Mouse (Mus musculus): ENCODE results near the gene Gabrr2. TPM values are rescaled to one million over a fixed set of nuclear protein-coding genes. Genes with fewer than 3 reads are reported as not detected.

The Gabrr2 gene
- total RNA-seq (2015): not detected in 2 replicates
- 0.18 TPM in 1 of 2 replicates, not detected in the other for total RNA-seq (2017)

DNA sequence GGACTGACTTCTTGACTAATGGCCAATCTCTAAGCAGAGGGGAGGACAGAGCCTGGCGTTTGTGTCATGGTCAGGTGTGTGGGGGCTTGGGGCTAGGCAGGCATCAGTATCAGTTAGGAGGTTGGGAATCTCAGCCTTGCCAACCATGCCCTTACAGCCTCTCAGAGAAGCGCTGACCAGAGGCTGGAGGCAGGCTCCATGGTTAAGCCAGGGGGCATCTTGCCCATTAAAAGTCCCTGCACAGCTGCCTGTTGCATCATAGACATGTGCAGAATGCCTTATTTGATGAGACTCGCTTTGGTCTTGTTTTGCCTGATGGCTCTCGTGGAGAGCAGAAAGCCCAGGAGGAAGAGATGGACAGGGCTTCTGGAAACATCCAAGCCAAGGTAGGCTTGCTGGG, at the start of gene Gabrr2:
Gabrr2 (plus strand) TSS at position 19 of the 400 bp plus-strand sequence.
- ATAC-seq (ENCODE audit: poor library complexity, severe bottlenecking): no peak

GRCm38 (mm10) chr4:33018361-33018999, 44.3 kb upstream of the Gabrr2 start:
- peak; percentile 98 for ATAC-seq (ENCODE audit: poor library complexity, severe bottlenecking)

DNA sequence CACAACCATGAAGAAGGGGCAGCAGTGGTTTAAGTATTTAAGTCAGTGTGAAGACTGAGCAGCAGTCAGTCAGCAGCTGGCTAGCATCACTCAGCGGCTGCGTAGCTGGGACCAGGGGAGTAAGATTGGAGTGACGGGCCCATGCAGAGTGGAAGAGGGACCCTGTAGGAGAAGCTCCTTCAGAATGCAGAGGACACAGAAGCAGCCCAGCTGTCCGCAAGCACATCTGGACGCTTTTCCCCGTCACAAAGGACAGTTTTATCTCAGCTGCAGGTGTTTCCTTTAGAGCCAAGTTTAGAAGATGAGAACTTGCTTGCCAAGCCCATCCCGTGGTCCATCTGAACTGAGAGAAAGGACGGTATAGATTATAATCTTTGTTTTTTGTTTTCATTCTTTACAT, 38.4 kb upstream of the Gabrr2 start:
- ATAC-seq (ENCODE audit: poor library complexity, severe bottlenecking): no peak

DNA sequence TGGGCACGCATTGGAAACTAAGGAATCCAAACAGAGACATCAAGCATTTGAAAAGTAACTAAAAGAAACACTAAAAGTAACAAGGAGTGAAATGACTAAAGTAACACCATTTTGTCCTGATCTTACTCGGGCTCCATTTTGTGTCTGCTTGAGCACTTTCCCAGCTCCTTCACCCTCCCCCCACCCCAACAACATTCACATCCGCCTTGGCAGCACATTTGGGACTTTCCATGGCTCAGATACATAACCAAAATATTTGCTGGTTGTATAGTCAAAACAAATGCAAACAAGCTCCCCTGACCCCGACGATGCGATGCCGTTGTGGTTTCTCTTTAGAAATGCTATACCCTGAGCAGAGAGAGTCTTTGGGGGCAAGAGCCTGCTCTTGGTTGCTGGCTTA, 33.7 kb upstream of the Gabrr2 start:
- no peak for ATAC-seq (ENCODE audit: poor library complexity, severe bottlenecking)

- ATAC-seq (ENCODE audit: poor library complexity, severe bottlenecking): peak; percentile 46
These were observed 32.3 kb upstream of the Gabrr2 start for GRCm38 (mm10) chr4:33030264-33031194.

DNA sequence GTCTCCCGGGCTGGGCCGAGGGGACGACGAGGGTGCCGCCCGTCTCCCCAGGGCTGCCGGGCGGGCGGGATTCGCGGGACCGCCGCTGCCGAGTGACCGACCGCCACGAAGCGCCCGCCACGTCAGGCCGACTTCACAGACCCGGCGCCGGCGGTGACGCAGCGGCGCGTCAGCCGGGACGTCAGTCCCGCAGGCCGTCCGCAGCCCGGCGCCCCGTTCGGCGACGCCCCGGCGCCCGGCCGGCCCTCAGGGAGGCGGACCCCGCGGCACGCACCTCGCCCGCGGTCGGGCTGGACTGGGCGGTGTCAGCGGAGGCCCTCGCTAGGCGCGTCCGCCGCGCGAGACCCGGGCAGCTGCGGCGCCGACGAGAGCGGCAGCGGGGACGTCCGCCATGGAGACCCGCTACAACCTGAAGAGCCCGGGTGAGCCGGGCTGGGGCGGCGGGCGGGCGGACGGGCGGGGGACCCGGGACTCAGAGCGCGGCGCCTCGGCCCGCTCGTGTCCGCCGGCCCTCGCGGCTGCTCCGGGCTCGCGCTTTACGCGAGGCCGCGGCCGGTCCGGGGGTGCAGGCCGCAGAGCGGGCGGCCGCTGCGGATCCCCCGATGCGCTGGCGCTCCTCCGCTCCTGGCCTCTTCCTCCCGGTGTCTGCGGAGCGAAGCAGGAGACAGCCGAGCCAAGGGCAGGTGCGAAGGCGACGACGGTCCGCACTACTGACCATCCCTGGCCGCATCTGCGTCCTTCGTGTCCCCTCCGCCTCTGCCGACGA, 31.4 kb upstream of the Gabrr2 start, which contains the start of gene Ube2j1:
Ube2j1 (plus strand) TSS at position 222 of the 766 bp plus-strand sequence.
- ATAC-seq (ENCODE audit: poor library complexity, severe bottlenecking): peak; percentile 93

DNA sequence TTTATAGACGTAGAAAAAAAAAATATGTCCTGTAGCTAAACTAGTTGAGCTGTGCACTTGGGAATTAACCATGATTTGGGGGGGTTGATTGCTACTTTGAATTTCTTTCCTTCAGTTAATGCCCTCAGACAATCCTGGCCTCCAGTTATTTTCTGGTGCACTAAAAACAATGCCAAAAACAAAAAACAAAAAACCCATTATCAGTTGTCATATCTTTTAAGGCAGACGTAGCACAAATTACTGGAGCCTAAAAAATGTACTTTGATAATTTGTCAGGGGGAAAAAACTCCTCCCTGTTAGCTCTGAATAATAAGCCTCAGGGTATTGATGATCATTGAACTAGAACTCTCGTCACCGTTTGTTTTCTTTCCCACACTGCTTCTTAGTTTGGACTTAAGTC, 30.8 kb upstream of the Gabrr2 start:
- ATAC-seq (ENCODE audit: poor library complexity, severe bottlenecking): no peak

DNA sequence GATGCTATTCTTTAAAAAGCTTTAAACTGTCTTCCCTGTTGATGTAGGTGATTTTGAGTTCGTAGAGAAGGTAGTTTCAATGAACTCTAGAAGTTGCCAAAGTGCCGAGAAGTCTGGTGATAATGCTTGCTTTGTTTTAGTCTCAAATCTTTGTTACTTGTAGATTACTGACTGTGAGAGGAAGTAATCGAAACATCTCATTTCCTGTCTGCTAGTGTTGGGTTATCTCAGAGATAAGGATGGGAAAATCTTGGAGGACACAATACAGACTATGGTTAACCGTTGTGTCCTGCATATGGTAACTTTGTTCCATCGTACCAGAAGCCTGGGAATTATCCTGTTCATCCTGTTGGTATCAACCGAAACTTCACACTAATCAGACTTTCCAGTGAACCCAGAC, 29.3 kb upstream of the Gabrr2 start:
- ATAC-seq (ENCODE audit: poor library complexity, severe bottlenecking): no peak

GRCm38 (mm10) chr4:33039826-33040225, 23.0 kb upstream of the Gabrr2 start:
- 0 out of 2 replicates have a peak, but pooled peaks have one; percentile 30 for ATAC-seq (ENCODE audit: poor library complexity, severe bottlenecking)

- ATAC-seq (ENCODE audit: poor library complexity, severe bottlenecking): no peak
These were observed 13.2 kb upstream of the Gabrr2 start for GRCm38 (mm10) chr4:33049601-33050000.

GRCm38 (mm10) chr4:33052055-33052454, 10.7 kb upstream of the Gabrr2 start:
- no peak for ATAC-seq (ENCODE audit: poor library complexity, severe bottlenecking)

DNA sequence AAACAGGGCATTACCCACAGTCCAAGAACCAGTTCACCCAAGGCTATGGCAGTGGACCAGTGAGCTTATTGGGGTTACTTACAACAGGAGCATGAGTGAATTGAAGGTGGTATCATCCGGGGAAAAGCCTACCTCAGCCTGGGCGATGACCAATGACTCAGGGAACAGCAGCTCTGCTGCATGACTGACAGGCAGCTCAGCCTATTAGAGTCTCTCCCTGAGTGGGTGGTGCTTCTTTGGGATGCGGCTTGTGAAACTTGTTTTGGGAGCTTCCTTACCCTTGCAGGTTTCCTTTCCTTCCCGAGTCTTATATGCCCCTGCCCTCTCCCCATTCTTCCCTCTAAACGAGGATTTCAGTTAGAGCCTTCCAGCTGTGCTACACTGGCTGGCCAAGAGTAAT, 10.1 kb upstream of the Gabrr2 start:
- ATAC-seq (ENCODE audit: poor library complexity, severe bottlenecking): no peak

GRCm38 (mm10) chr4:33054426-33054825, 8.4 kb upstream of the Gabrr2 start:
- no peak for ATAC-seq (ENCODE audit: poor library complexity, severe bottlenecking)

- no peak for ATAC-seq (ENCODE audit: poor library complexity, severe bottlenecking)
These were observed 6.5 kb upstream of the Gabrr2 start for GRCm38 (mm10) chr4:33056317-33056716.

DNA sequence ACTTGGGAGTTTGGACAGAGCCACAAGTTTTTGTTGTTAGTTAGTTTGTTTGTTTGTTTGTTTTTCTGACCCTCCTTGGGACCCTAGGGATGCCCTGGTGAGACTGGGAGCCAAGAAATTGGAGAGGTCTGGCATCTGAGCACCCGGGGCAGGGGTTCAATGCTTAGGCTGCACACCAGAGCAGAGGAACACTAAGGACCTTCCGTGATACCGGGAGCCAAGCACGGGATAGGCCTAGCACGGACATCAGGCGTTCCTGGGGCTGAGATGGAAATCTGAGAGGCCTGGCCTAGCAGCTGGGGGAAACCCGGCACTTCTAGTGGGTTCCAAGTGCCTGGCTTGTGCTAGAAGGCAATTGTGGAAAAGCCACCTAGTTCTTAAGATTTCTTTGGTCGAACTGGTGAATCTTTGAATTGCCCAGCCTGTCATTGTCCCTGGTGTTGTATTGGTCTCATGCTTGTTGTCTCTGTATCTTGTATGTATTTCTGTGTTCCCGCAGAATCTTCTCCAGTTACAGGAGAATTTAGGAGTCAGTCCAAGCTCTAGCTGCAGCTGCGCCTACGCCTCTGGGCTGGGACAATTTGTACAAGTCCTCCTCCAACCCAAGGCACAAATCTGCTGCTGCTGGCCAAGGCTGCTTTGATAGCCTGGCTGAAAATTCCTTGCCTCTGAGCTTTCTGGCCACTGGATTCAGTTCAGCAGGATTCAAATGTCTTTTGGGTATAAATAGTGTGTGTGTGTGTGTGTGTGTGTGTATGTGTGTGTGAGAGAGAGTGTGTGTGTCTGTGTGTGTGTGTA, 4.7 kb upstream of the Gabrr2 start:
- ATAC-seq (ENCODE audit: poor library complexity, severe bottlenecking): no peak

DNA sequence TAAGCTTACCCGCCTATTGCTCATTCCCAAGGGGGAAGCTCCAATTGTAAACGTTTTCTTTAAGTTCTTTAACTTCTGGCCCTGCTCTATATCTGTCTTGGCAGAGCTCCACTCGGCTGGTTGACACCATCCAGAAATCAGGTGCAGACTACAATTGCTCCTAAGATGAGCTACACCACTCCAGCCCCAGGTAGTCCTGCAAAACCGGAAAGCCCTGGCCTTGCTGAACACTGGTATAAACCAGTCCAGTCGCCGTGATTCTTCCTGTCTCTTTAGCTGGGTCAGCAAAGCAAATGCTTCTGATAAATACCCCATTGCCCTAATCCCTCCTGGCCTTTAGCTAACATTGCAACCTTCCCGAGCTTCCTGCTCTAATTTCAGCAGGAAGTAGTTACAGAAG, 1.6 kb upstream of the Gabrr2 start:
- ATAC-seq (ENCODE audit: poor library complexity, severe bottlenecking): no peak

- ATAC-seq (ENCODE audit: poor library complexity, severe bottlenecking): no peak
These were observed 2.2 kb downstream of the Gabrr2 start for GRCm38 (mm10) chr4:33064986-33065385.

DNA sequence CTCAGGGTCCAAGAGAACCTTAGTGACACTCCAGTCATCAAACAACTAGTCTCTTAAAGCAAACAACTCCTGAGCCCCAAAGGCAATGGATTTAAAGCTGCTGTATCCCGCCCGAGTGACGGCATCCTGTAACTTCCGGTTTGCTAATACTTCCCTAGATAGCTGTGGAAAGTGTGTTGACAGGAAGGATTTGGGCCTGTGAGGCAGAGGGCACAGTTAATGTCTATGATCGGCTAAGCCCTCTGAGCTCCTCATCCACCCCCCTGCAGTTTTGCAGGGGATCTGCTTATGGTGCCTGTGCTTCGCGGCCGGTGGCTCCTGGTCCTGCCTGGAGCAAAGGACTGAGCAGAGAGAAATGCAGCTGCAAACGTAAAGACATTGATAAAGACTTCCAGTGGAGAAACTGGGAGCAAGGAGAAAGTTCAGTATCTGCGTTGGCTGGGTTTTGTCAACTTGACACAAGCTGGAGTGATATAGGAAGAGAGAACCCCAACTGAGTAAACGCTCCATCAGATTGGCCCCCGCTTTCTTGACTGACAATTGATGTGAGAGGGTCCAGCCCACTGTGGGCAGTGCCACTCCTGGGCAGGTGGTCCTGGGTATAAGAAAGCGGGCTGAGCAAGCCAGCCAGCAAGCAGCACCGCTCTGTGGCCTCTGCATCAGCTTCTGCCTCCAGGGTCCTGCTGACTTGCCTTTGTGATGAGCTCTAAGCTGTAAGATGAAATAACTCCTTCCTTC, 3.6 kb downstream of the Gabrr2 start:
- ATAC-seq (ENCODE audit: poor library complexity, severe bottlenecking): no peak

DNA sequence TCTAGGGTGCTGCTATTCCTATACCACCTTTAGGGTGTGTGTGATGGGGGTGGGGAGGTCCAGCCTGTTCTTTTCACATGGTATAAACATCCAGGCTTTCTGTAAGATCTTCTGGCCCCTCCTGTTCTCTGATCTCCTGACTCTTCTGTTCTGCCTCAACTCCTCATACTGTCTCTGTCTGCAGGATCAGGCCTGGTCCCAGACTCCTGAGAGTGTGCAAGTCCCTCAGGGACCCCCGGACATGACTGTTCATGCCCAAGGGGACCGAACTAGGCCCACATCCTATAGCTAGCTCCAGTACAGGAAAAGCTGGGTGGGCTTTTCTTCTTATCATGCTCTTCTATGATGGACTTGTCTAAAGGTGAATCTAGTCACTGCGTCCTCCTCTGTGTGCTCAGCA, 4.5 kb downstream of the Gabrr2 start:
- ATAC-seq (ENCODE audit: poor library complexity, severe bottlenecking): no peak

DNA sequence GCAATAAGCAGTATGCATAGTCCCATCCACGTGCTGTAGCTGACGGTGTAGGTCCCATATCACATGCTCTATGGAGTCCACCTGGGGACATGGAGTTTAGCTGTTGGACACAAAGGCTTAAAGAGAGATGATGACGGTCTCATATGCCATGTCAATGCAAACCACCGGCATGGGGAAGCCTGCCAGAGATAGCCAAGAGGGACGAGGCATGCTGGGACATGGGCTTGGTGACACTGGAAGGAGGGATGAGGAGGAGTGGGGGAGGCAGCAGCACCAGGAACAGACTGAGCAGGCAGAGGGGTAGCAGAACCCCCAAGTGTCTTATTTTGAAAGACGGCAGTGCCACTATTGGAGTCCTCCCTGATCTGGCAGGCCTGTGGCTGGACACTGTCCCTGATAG, 5.0 kb downstream of the Gabrr2 start:
- no peak for ATAC-seq (ENCODE audit: poor library complexity, severe bottlenecking)

All from megakaryocyte, adult 5-6 weeks (primary cell).